Mouse (Mus musculus) cortical plate, adult 2 months (tissue): Measurements from ENCODE around the gene Wnt7a. TPM values are rescaled to one million over a fixed set of nuclear protein-coding genes. Genes with fewer than 3 reads are reported as not detected.
A peak's percentile ranks its signal among the peaks of the same experiment; 100 is the strongest.

Source experiments
- H3K27ac ChIP-seq: fragments of 200-500 bp; 2 replicates; pipeline ENCODE4 v1.5.1; 2012; ENCODE audit warnings: low read length, control low read depth, inconsistent platforms; ENCODE audit not compliant: insufficient read depth
- H3K4me1 ChIP-seq: fragments of 200-500 bp; 2 replicates; pipeline ENCODE4 v1.6.1; 2011; ENCODE audit warnings: low read length; ENCODE audit not compliant: control insufficient read depth, insufficient read depth
- H3K4me3 ChIP-seq: fragments of 200-500 bp; 2 replicates; pipeline ENCODE4 v1.5.1; 2011; ENCODE audit warnings: mild to moderate bottlenecking, low read length, control low read depth; ENCODE audit not compliant: insufficient read depth
- CTCF ChIP-seq: fragments of 200-500 bp; IDR thresholded peaks from 2 replicates; pipeline ENCODE4 v1.5.1; 2011; ENCODE audit warnings: mild to moderate bottlenecking, control low read depth, low read length; ENCODE audit not compliant: insufficient read depth; ENCODE audit errors: extremely low read depth
- POLR2A ChIP-seq: fragments of 200-500 bp; IDR thresholded peaks from 2 replicates; pipeline ENCODE4 v1.6.1; 2011; ENCODE audit warnings: mild to moderate bottlenecking, low read length, control low read depth; ENCODE audit not compliant: insufficient read depth; ENCODE audit errors: extremely low read depth
- polyA plus RNA-seq: library from polyadenylated mRNA; depleted of rRNA; stranded (reverse); fragments of >200 nt; gene quantifications from 2 replicates; pipeline ENCODE4 v1.2.3, GENCODE M21; 2012

Gene Wnt7a
- polyA plus RNA-seq, 1 experiment, result 9.6 TPM

DNA sequence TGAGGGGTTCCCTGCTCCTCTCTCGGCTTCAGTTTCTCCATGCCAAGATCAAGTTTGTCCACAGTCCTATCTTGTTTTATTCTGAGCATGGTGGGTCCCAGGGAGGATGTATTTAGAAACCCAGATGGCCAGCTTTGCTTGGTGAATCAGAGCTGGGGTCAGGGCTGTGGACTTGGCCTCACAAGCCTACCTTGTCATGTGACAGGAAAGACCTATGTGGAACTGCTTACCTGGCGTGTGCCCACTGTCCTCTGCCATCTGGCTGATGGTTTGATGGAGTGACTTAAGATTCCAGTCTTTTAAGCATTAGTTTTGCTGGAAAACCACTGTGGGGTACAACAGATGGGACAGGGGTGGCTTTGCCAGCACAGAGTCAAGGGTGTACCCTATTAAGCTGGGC, 48.4 kb downstream of the Wnt7a start:
- H3K4me1 ChIP-seq, result peaks cover 2% of the 10 kb centered on the region; the same call in 1 of the 2 replicates
- no peak overlapping the region for H3K27ac ChIP-seq
- no peak overlapping the region for H3K4me3 ChIP-seq
- TF ChIP-seq CTCF (no peak), POLR2A (no peak)

DNA sequence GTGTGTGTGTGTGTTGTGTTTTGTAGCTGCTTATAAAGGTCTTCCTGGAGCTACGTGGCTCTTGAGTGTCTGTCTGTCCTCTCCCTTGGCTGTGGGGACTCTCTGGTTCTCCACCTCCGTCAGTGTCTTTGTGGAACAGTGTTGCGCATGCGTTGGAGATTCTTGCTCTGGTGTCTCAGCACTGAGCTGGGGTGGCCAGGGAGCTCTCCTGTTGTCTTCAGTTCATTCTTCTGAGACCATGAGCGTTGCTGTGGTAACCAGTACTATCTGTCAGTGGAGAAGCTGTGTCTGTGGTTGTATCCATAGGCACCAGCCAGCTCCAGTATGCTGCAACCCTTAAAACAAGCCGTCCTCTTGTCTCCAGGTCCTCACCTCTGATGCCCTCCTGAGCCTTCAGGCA, 50.2 kb downstream of the Wnt7a start:
- no peak overlapping the region for H3K27ac ChIP-seq
- peaks cover 2% of the 10 kb centered on the region; the same call in 1 of the 2 replicates for H3K4me1 ChIP-seq
- H3K4me3 ChIP-seq, result no peak overlapping the region
- no peak for TF ChIP-seq POLR2A
- TF ChIP-seq CTCF, result no peak

DNA sequence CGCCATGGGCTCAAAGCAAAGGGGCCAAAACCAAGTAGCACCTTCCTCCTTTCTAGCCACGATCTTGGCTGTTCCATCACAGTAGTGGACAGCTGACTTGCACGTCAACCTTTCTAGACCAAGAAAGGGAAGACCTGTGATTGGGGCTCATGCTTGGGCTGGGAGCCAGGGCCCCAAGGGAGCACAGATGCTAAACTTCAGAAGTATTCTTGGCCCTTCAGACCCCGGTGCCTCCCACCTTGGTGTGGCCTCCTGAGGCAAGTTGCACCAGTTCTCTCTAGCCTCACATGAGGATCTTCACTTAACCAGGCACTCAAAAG, 50.8 kb downstream of the Wnt7a start:
- TF ChIP-seq POLR2A (no peak), CTCF (no peak)
- Histone ChIP-seq H3K4me3 (no peak overlapping the region), H3K4me1 (peaks cover 2% of the 10 kb centered on the region; the same call in 1 of the 2 replicates), H3K27ac (no peak overlapping the region)

DNA sequence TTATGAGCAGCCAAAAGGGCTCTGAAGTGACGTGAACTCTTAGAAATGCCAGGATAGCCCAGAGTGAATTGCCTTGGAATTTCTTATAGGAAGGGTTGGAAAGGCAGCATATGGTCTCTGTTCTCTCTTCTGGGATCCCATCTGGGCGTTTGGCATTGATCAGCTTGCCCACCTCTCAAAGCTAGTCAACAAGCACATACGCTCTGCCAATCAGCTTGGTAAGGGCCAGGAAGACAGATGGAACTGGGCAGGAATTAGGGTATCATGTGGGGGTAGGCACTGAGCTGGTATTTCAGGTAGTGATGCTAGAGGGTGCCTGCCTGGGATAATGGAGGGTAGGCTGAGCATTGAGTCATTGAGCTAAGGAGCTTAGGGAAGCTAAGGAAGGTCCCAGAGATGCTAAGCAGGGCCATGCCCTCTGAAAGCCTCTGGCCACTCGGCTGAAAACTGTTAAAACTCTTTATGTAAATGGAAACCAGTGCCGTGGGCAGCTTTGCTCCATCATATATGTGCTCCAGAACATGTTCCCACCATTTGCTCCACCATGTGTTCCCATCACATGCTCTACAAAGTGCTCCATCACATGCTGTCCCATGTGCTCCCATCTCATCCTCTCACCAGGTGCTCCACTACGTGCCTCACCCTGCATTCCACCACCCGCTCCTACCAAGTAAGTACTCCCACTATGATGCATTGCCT, 51.3 kb downstream of the Wnt7a start:
- Histone ChIP-seq H3K27ac (no peak overlapping the region), H3K4me3 (no peak overlapping the region), H3K4me1 (peaks cover 2% of the 10 kb centered on the region; the same call in 1 of the 2 replicates)
- no peak for TF ChIP-seq CTCF
- TF ChIP-seq POLR2A, result no peak

DNA sequence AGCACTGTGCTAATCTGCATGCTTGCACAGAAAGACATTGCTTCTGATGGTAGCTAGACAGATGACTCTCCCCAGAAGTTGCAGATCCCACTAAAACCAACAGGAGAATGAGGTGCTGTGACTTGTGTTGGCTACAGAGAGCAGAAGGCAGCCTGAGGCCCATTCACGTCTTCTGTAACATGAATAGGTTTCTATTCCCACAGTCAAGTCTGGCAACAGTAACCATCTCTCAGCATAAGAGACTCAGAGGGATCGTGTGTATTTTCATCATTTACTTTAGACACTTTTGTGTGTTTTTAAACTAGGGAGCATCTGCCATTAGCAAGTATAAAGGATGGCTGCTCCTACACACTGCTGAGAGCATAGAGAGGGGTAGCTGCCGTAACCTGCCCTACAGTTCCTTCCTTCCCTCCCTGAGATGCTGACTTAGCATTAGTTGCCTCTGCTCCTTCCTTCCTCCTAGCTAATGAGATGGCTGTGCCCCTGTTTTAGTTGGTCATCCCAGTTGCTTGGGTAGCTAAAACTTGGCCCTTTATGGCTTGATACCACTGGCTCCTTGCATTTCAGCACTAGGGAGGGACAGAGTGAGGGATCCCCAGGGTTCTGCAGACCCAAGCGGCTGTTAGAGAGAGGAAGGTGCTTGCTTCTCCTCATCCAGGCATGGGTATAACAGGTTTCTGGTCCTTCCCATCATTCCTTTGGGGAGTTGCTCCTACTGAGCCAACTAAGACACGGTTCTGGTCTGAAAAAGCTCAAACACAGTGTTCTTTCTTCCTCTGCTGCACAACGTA, 52.1 kb downstream of the Wnt7a start:
- Histone ChIP-seq H3K4me1 (peaks cover 2% of the 10 kb centered on the region; the same call in 1 of the 2 replicates), H3K4me3 (no peak overlapping the region), H3K27ac (no peak overlapping the region)
- TF ChIP-seq POLR2A (no peak), CTCF (no peak)

DNA sequence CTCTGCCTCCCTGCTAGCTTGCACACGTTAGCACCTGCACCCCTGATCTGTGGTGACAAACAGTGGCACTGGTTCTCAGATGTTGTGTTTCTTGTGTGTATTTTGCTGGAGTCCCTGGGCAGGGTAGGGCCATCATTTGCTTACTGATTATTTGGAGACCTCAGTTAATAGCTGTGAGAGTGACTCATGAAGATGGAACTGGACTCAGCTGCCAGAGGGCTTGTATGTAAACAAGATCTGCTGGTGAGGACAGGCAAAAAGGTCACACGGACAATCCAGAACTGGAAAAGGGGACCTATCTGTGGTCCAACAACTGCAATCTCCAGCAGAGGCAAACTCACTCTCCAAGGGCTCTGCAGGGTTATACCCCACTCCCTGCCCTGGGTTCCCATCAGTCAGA, 52.8 kb downstream of the Wnt7a start:
- Histone ChIP-seq H3K4me3 (no peak overlapping the region), H3K27ac (no peak overlapping the region), H3K4me1 (peaks cover 2% of the 10 kb centered on the region; the same call in 1 of the 2 replicates)
- TF ChIP-seq POLR2A (no peak), CTCF (no peak)

DNA sequence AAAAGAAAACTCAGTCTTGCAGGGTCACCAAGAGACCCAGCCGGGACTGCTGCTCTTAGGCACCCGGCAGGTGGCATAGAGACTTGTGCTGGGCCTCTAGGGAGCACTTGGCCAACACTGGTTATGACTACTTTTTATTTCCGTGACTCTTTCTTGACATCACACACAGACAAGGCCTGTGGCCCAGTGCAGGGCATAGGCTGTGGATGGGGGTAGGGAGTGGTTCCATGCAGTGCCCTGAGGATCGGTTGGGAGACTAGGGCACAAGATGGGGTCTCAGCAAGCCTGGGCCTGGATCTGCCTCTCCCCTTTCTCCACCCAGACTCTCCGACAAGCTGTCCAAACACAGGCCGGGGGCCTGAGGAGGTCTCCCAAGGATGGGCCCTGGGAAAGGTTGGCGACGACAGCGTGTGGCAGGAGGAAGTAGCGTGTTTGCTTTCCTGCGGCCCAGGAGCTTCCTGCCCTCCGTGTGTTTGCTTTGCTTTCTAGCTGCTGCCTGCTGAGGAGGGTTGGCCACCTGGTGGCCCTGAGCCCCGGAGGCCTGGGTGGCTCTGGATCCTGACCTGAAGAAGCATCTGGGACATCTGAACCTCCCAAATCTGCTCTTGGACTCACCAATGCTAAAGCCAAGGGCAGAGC, 53.8 kb downstream of the Wnt7a start:
- no peak for TF ChIP-seq CTCF
- no peak for TF ChIP-seq POLR2A
- H3K4me1 ChIP-seq, result peaks cover 2% of the 10 kb centered on the region; the same call in 1 of the 2 replicates

DNA sequence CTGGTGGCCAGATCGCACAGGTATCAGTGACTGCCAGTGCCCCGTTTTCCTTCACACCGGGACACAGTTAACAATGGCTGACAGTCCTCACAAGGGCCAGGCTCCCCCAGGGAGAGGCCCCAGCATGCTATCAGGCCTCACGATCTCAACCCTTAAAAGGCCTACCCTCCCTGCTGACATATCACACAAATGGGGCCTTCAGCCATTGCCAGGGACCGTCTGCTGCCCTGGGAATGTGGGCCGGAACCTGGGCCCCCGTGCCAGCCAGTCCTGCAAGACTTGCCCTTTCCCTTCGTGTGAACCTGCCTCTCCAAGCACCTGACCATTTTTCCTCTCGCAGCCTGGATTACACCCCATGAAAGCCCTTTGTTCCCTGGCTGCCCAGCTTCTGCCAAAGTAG, 61.5 kb downstream of the Wnt7a start:
- H3K4me1 ChIP-seq, result peaks cover 5% of the 10 kb centered on the region; the same call in 1 of the 2 replicates
- no peak overlapping the region for H3K4me3 ChIP-seq
- TF ChIP-seq CTCF (no peak), POLR2A (no peak)
- no peak overlapping the region for H3K27ac ChIP-seq

More for the DNA sequence above, 53.8 kb downstream of the Wnt7a start:
- H3K4me3 ChIP-seq, result no peak overlapping the region
- no peak overlapping the region for H3K27ac ChIP-seq

DNA sequence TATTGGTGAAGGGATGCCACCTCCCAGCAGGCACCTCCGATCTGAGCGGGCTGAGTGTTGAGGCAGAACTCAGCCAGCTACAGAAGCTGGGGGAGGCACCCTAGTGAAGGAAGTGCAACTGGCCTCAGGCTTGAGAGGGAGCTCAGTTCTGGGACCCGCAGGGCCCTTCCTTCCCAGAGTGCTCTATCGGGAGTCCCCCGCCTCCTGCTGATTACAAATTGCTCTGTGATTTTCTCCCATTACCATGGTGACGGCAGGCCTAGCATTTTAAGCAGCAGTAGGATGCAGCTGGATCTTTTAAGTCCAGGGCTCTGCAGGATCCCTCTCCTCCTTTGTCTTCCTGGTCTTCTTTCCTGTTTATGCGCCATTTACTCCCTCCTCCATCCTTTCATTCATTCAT, 63.4 kb downstream of the Wnt7a start:
- H3K4me1 ChIP-seq, result peaks cover 5% of the 10 kb centered on the region; the same call in 1 of the 2 replicates
- TF ChIP-seq POLR2A (0 out of 2 replicates have a peak, but pooled peaks have one; percentile 29), CTCF (no peak)
- 0 out of 2 replicates have a peak overlapping the region, but pooled peaks have one; percentile 11 for H3K27ac ChIP-seq
- H3K4me3 ChIP-seq, result no peak overlapping the region

DNA sequence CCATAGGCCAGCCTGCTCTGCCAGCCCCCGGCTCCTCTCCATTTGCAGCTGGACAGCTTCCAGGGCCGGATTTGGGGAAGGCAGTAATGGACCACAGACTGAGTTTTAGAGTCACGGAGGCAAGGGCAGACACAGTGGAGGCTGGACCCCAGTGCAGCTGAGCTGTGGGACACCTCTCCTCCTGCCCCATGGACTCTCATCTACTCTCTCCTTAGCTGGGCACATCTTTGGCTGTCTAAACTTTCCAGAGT, 64.3 kb downstream of the Wnt7a start:
- TF ChIP-seq CTCF (no peak), POLR2A (no peak)
- Histone ChIP-seq H3K4me1 (peaks cover 5% of the 10 kb centered on the region; the same call in 1 of the 2 replicates), H3K27ac (no peak overlapping the region), H3K4me3 (no peak overlapping the region)
